Mouse (Mus musculus) megakaryocyte, embryonic 14.5 days (primary cell): Measurements from ENCODE around the gene Slc25a13.

Source experiments
- FLI1 ChIP-seq: IDR thresholded peaks from 2 replicates; pipeline ENCODE4 v1.6.1; 2012; ENCODE audit warnings: low read length, inconsistent platforms, mixed read lengths
- GATA1 ChIP-seq: IDR thresholded peaks from 3 replicates; pipeline ENCODE4 v1.6.1; 2012; ENCODE audit warnings: mixed read lengths, low read length, inconsistent platforms, borderline replicate concordance

DNA sequence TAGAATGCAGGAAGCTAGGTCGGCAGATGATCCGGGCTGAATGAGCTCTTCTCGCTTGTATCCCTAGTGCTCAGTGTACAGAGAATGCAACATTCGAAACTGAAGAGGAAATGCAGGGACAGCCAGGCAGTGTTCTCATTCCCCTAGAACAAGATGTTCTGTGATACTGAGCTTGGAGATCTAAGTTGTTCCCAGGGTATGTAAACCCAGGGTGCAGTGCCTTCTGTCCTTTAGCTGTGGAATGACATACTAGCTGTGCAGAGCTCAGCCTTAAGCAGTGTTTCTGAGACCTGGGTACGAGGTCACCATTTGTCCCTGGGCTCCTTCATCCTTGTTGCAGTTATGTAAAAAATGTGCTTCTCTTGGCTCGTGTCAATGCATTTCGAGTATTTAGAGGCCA, 25.1 kb upstream of the Slc25a13 start:
- TF ChIP-seq FLI1 (no peak), GATA1 (no peak)
